Mouse (Mus musculus): ENCODE data around the gene Gtf2ird1. TPM values are rescaled to one million over a fixed set of nuclear protein-coding genes. Genes with fewer than 3 reads are reported as not detected.

Gtf2ird1 gene
- polyA plus RNA-seq, 1 experiment = 94.2 TPM

GRCm38 (mm10) chr5:134393624-134394023 lies 62.9 kb downstream of the Gtf2ird1 start:
- Histone ChIP-seq H3K4me3 (ENCODE audit: low read depth, low read length) (no peak overlapping the region), H3K27me3 (ENCODE audit: control insufficient read depth, insufficient read depth, low read length, poor library complexity, severe bottlenecking) (no peaks in the 10 kb centered on the region), H3K9me3 (replicated peaks; ENCODE audit: control insufficient read depth, insufficient read depth, low read length, poor library complexity, severe bottlenecking) (no peaks in the 10 kb centered on the region), H3K27ac (ENCODE audit: insufficient read depth, low read length) (no peak overlapping the region), H3K36me3 (ENCODE audit: control insufficient read depth, insufficient read depth, low read length, poor library complexity, severe bottlenecking) (peaks cover 26% of the 10 kb centered on the region; the same call in 1 of the 2 replicates), H3K9ac (ENCODE audit: low read depth, poor library complexity, severe bottlenecking) (no peak overlapping the region), H3K4me1 (ENCODE audit: control insufficient read depth, insufficient read depth, low read length) (peaks cover 4% of the 10 kb centered on the region)
- no peak for TF ChIP-seq POLR2A (IDR thresholded peaks at IDR 0.05; ENCODE audit: insufficient read depth, low read length)
- no peak for TF ChIP-seq CTCF (IDR thresholded peaks at IDR 0.05; ENCODE audit: low read depth, low read length)
- TF ChIP-seq EP300 (IDR thresholded peaks at IDR 0.05; ENCODE audit: insufficient read depth, low read depth, low read length) = no peak

- Histone ChIP-seq H3K27ac (ENCODE audit: insufficient read depth, low read length) (no peak overlapping the region), H3K4me1 (ENCODE audit: control insufficient read depth, insufficient read depth, low read length) (peaks cover 2% of the 10 kb centered on the region), H3K9ac (ENCODE audit: low read depth, poor library complexity, severe bottlenecking) (no peak overlapping the region), H3K36me3 (ENCODE audit: control insufficient read depth, insufficient read depth, low read length, poor library complexity, severe bottlenecking) (peaks cover 33% of the 10 kb centered on the region), H3K27me3 (ENCODE audit: control insufficient read depth, insufficient read depth, low read length, poor library complexity, severe bottlenecking) (no peaks in the 10 kb centered on the region), H3K4me3 (ENCODE audit: low read depth, low read length) (no peak overlapping the region), H3K9me3 (replicated peaks; ENCODE audit: control insufficient read depth, insufficient read depth, low read length, poor library complexity, severe bottlenecking) (0 out of 2 replicates have a peak, but pooled peaks cover 4% of the 10 kb centered on the region)
- TF ChIP-seq CTCF (IDR thresholded peaks at IDR 0.05; ENCODE audit: low read depth, low read length) (no peak), EP300 (IDR thresholded peaks at IDR 0.05; ENCODE audit: insufficient read depth, low read depth, low read length) (no peak), POLR2A (IDR thresholded peaks at IDR 0.05; ENCODE audit: insufficient read depth, low read length) (no peak)
These were observed 71.4 kb downstream of the Gtf2ird1 start for GRCm38 (mm10) chr5:134385106-134385505.

- Histone ChIP-seq H3K27me3 (ENCODE audit: control insufficient read depth, insufficient read depth, low read length, poor library complexity, severe bottlenecking) (no peaks in the 10 kb centered on the region), H3K4me3 (ENCODE audit: low read depth, low read length) (no peak overlapping the region), H3K4me1 (ENCODE audit: control insufficient read depth, insufficient read depth, low read length) (no peaks in the 10 kb centered on the region), H3K9me3 (replicated peaks; ENCODE audit: control insufficient read depth, insufficient read depth, low read length, poor library complexity, severe bottlenecking) (no peaks in the 10 kb centered on the region), H3K9ac (ENCODE audit: low read depth, poor library complexity, severe bottlenecking) (no peak overlapping the region), H3K36me3 (ENCODE audit: control insufficient read depth, insufficient read depth, low read length, poor library complexity, severe bottlenecking) (peaks cover 16% of the 10 kb centered on the region; the same call in 1 of the 2 replicates), H3K27ac (ENCODE audit: insufficient read depth, low read length) (no peak overlapping the region)
- TF ChIP-seq CTCF (IDR thresholded peaks at IDR 0.05; ENCODE audit: low read depth, low read length) (no peak), EP300 (IDR thresholded peaks at IDR 0.05; ENCODE audit: insufficient read depth, low read depth, low read length) (no peak), POLR2A (IDR thresholded peaks at IDR 0.05; ENCODE audit: insufficient read depth, low read length) (no peak)
These were observed 81.3 kb downstream of the Gtf2ird1 start for GRCm38 (mm10) chr5:134375256-134375655.

GRCm38 (mm10) chr5:134374546-134374945 lies 82.0 kb downstream of the Gtf2ird1 start:
- Histone ChIP-seq H3K9me3 (replicated peaks; ENCODE audit: control insufficient read depth, insufficient read depth, low read length, poor library complexity, severe bottlenecking) (no peaks in the 10 kb centered on the region), H3K27ac (ENCODE audit: insufficient read depth, low read length) (no peak overlapping the region), H3K4me3 (ENCODE audit: low read depth, low read length) (no peak overlapping the region), H3K36me3 (ENCODE audit: control insufficient read depth, insufficient read depth, low read length, poor library complexity, severe bottlenecking) (0 out of 2 replicates have a peak, but pooled peaks cover 12% of the 10 kb centered on the region), H3K4me1 (ENCODE audit: control insufficient read depth, insufficient read depth, low read length) (no peaks in the 10 kb centered on the region), H3K9ac (ENCODE audit: low read depth, poor library complexity, severe bottlenecking) (no peak overlapping the region), H3K27me3 (ENCODE audit: control insufficient read depth, insufficient read depth, low read length, poor library complexity, severe bottlenecking) (no peaks in the 10 kb centered on the region)
- TF ChIP-seq POLR2A (IDR thresholded peaks at IDR 0.05; ENCODE audit: insufficient read depth, low read length) = no peak
- no peak for TF ChIP-seq EP300 (IDR thresholded peaks at IDR 0.05; ENCODE audit: insufficient read depth, low read depth, low read length)
- no peak for TF ChIP-seq CTCF (IDR thresholded peaks at IDR 0.05; ENCODE audit: low read depth, low read length)

GRCm38 (mm10) chr5:134373912-134374488 lies 82.5 kb downstream of the Gtf2ird1 start:
- no peaks in the 10 kb centered on the region for H3K27me3 ChIP-seq (ENCODE audit: control insufficient read depth, insufficient read depth, low read length, poor library complexity, severe bottlenecking)
- TF ChIP-seq CTCF (IDR thresholded peaks at IDR 0.05; ENCODE audit: low read depth, low read length) (no peak), EP300 (IDR thresholded peaks at IDR 0.05; ENCODE audit: insufficient read depth, low read depth, low read length) (no peak), POLR2A (IDR thresholded peaks at IDR 0.05; ENCODE audit: insufficient read depth, low read length) (no peak)
- H3K4me3 ChIP-seq (ENCODE audit: low read depth, low read length) = no peak overlapping the region
- H3K9ac ChIP-seq (ENCODE audit: low read depth, poor library complexity, severe bottlenecking) = no peak overlapping the region
- no peaks in the 10 kb centered on the region for H3K4me1 ChIP-seq (ENCODE audit: control insufficient read depth, insufficient read depth, low read length)
- no peaks in the 10 kb centered on the region for H3K9me3 ChIP-seq (replicated peaks; ENCODE audit: control insufficient read depth, insufficient read depth, low read length, poor library complexity, severe bottlenecking)
- H3K36me3 ChIP-seq (ENCODE audit: control insufficient read depth, insufficient read depth, low read length, poor library complexity, severe bottlenecking) = 0 out of 2 replicates have a peak, but pooled peaks cover 12% of the 10 kb centered on the region
- H3K27ac ChIP-seq (ENCODE audit: insufficient read depth, low read length) = no peak overlapping the region

GRCm38 (mm10) chr5:134372926-134373658 lies 83.4 kb downstream of the Gtf2ird1 start:
- H3K4me3 ChIP-seq (ENCODE audit: low read depth, low read length) = no peak overlapping the region
- no peak overlapping the region for H3K27ac ChIP-seq (ENCODE audit: insufficient read depth, low read length)
- H3K9me3 ChIP-seq (replicated peaks; ENCODE audit: control insufficient read depth, insufficient read depth, low read length, poor library complexity, severe bottlenecking) = no peaks in the 10 kb centered on the region
- no peaks in the 10 kb centered on the region for H3K4me1 ChIP-seq (ENCODE audit: control insufficient read depth, insufficient read depth, low read length)
- H3K27me3 ChIP-seq (ENCODE audit: control insufficient read depth, insufficient read depth, low read length, poor library complexity, severe bottlenecking) = no peaks in the 10 kb centered on the region
- peak; percentile 46 for TF ChIP-seq CTCF (IDR thresholded peaks at IDR 0.05; ENCODE audit: low read depth, low read length)
- TF ChIP-seq POLR2A (IDR thresholded peaks at IDR 0.05; ENCODE audit: insufficient read depth, low read length) = no peak
- H3K36me3 ChIP-seq (ENCODE audit: control insufficient read depth, insufficient read depth, low read length, poor library complexity, severe bottlenecking) = 0 out of 2 replicates have a peak, but pooled peaks cover 11% of the 10 kb centered on the region
- no peak overlapping the region for H3K9ac ChIP-seq (ENCODE audit: low read depth, poor library complexity, severe bottlenecking)

All from ES-Bruce4 (cell line).